Mouse (Mus musculus) C2C12 (cell line): ENCODE measurements around the gene Fgd2.

ENCODE experiments used
- CEBPB ChIP-seq: IDR thresholded peaks from one replicate; pipeline ENCODE4 v1.6.1; 2011; ENCODE audit warnings: low read depth, mild to moderate bottlenecking, control low read depth, moderate library complexity
- CTCF ChIP-seq: IDR thresholded peaks from one replicate; pipeline ENCODE4 v1.5.1; 2011; ENCODE audit not compliant: control insufficient read depth, insufficient read depth, insufficient read length
- FOSL1 ChIP-seq: IDR thresholded peaks from one replicate; pipeline ENCODE4 v1.8.0; 2011; ENCODE audit warnings: mild to moderate bottlenecking, low read length; ENCODE audit not compliant: poor library complexity, insufficient read depth, severe bottlenecking
- MAX ChIP-seq: IDR thresholded peaks from one replicate; pipeline ENCODE4 v1.6.1; 2011; ENCODE audit warnings: mild to moderate bottlenecking, control low read depth
- MYOD1 ChIP-seq: IDR thresholded peaks from one replicate; pipeline ENCODE4 v1.6.1; 2011; ENCODE audit warnings: low read depth; ENCODE audit not compliant: control insufficient read depth, insufficient read length
- MYOG ChIP-seq: IDR thresholded peaks from one replicate; pipeline ENCODE4 v1.6.1; 2011; ENCODE audit not compliant: control insufficient read depth, insufficient read length; ENCODE audit errors: extremely low read depth
- USF1 ChIP-seq: IDR thresholded peaks from one replicate; pipeline ENCODE4 v1.6.1; 2011; ENCODE audit warnings: low read depth, mild to moderate bottlenecking, control low read depth, moderate library complexity

DNA sequence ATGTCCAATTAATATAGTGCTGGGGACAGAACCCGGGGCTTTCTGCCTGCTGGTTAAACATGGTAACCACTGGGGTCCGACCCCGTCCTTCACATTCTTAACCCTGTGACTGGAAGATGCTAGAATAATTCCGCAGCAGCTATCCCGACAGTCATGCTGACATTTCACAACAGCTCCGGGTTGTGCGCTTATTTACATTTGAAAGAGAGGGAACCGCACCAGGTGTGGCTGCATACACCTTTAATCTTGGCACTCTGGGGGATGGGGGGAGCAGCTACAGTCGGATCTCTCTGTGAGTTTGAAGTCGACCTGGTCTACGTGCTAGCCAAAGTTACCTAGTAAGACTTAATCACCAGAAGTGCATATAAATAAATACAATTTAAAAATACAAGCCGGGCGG lies 44.8 kb downstream of the Fgd2 start:
- no peak for TF ChIP-seq CTCF
- no peak for TF ChIP-seq MYOD1
- no peak for TF ChIP-seq CEBPB
- no peak for TF ChIP-seq USF1
- TF ChIP-seq MYOG = no peak
- no peak for TF ChIP-seq MAX
- TF ChIP-seq FOSL1 = no peak
